Mouse (Mus musculus): ENCODE results near the gene Prrt4.

GRCm38 (mm10) chr6:29150001-29150400 is 29.4 kb downstream of the Prrt4 start:
- no peak for TF ChIP-seq CTCF (IDR thresholded peaks at IDR 0.05; ENCODE audit: low read depth)
- TF ChIP-seq EP300 (IDR thresholded peaks at IDR 0.05; ENCODE audit: low read depth) = no peak

Data from liver, postnatal 0 days (tissue).